Mouse (Mus musculus) E14TG2a.4 (cell line): ENCODE measurements around the gene Coro6.

Source experiments
- H3K27me3 ChIP-seq: 2 replicates; pipeline ENCODE4 v1.6.1; 2014; ENCODE audit warnings: low read length, control low read depth; ENCODE audit not compliant: insufficient read depth
- H3K36me3 ChIP-seq: 2 replicates; pipeline ENCODE4 v1.6.1; 2014; ENCODE audit warnings: low read length, control low read depth; ENCODE audit not compliant: insufficient read depth
- H3K4me1 ChIP-seq: replicated peaks from 2 replicates; pipeline ENCODE4 v1.6.1; 2014; ENCODE audit warnings: low read depth, low read length, control low read depth
- H3K4me3 ChIP-seq: replicated peaks from 2 replicates; pipeline ENCODE4 v1.5.1; 2014; ENCODE audit warnings: mild to moderate bottlenecking, low read length
- H3K9me3 ChIP-seq: 2 replicates; pipeline ENCODE4 v1.6.1; 2014; ENCODE audit warnings: low read length, control low read depth
- CTCF ChIP-seq: conservative IDR thresholded peaks from 2 replicates; pipeline ENCODE4 v1.5.1; 2014; ENCODE audit warnings: low read length
- NANOG ChIP-seq: IDR thresholded peaks from 2 replicates; pipeline ENCODE4 v1.6.1; 2014; ENCODE audit warnings: borderline replicate concordance, low read length, mixed read lengths
- POU5F1 ChIP-seq: IDR thresholded peaks from 2 replicates; pipeline ENCODE4 v1.6.1; 2014; ENCODE audit warnings: low read length, borderline replicate concordance

The Coro6 gene

DNA sequence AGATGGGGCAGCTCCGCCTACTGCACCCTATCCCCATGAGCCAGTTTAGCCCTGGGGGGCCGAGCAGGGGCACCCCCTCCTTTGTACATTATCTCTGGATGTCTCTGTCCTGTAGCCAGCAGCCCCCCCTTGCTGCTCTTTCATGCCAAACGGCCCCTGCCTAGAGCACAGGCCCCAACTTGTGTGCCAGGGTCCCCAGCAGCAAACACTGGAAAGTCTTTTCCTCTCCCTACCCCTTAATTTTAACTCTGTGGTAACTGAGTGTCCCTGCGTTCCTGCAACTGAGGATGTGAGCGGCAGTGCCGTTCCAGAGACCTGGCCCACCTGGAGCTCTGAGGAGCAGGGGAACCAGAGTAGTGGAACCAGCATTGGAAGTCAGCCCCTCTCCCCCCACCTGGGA is 44.7 kb downstream of the Coro6 start:
- Histone ChIP-seq H3K27me3 (0 out of 2 replicates have a peak, but pooled peaks cover 2% of the 10 kb centered on the region), H3K4me1 (peaks cover 77% of the 10 kb centered on the region), H3K4me3 (no peak overlapping the region), H3K36me3 (peaks cover 69% of the 10 kb centered on the region), H3K9me3 (no peaks in the 10 kb centered on the region)
- TF ChIP-seq CTCF (no peak), NANOG (no peak), POU5F1 (no peak)

DNA sequence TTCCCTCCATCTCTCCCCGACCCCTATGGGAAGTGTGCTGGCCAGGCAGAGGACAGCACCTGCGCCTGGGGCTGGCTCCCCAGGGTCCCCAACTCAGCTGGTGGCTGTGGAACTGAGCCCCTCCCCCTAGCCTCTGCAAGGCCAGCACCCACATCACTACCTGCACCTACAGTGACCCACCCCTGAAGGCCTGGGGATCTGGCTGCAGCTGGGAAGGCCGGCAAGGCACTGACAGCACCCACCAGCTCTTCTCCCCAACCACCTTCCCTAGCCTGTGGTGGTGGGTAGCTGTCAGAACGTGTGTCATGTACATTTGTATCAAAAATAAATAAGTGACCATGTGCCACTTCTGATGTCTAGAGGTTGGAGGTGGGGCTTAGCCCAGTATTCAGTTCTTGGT is 45.2 kb downstream of the Coro6 start:
- Histone ChIP-seq H3K9me3 (no peaks in the 10 kb centered on the region), H3K4me3 (no peak overlapping the region), H3K36me3 (peaks cover 64% of the 10 kb centered on the region), H3K4me1 (peaks cover 75% of the 10 kb centered on the region), H3K27me3 (peaks cover 5% of the 10 kb centered on the region; the same call in 1 of the 2 replicates)
- no peak for TF ChIP-seq CTCF
- TF ChIP-seq NANOG: no peak
- TF ChIP-seq POU5F1: no peak

GRCm38 (mm10) chr11:77508068-77509021 is 46.1 kb downstream of the Coro6 start:
- Histone ChIP-seq H3K9me3 (no peaks in the 10 kb centered on the region), H3K4me3 (peak overlapping the region; percentile 77), H3K4me1 (peaks cover 70% of the 10 kb centered on the region), H3K36me3 (peaks cover 55% of the 10 kb centered on the region), H3K27me3 (peaks cover 6% of the 10 kb centered on the region; the same call in 1 of the 2 replicates)
- TF ChIP-seq NANOG: no peak
- no peak for TF ChIP-seq POU5F1
- no peak; the same call in 1 of the 2 replicates for TF ChIP-seq CTCF

- Histone ChIP-seq H3K4me1 (peaks cover 64% of the 10 kb centered on the region), H3K27me3 (peaks cover 34% of the 10 kb centered on the region), H3K36me3 (peaks cover 25% of the 10 kb centered on the region), H3K9me3 (no peaks in the 10 kb centered on the region), H3K4me3 (no peak overlapping the region)
- TF ChIP-seq POU5F1 (no peak), NANOG (no peak), CTCF (no peak)
Observed at GRCm38 (mm10) chr11:77511336-77511735, 49.1 kb downstream of the Coro6 start.

- no peaks in the 10 kb centered on the region for H3K9me3 ChIP-seq
- peaks cover 56% of the 10 kb centered on the region for H3K4me1 ChIP-seq
- H3K27me3 ChIP-seq: peaks cover 49% of the 10 kb centered on the region
- H3K4me3 ChIP-seq: peak overlapping the region; percentile 85
- peaks cover 10% of the 10 kb centered on the region for H3K36me3 ChIP-seq
- TF ChIP-seq NANOG (no peak), CTCF (no peak), POU5F1 (no peak)
Observed at GRCm38 (mm10) chr11:77512891-77513810, 50.9 kb downstream of the Coro6 start.

DNA sequence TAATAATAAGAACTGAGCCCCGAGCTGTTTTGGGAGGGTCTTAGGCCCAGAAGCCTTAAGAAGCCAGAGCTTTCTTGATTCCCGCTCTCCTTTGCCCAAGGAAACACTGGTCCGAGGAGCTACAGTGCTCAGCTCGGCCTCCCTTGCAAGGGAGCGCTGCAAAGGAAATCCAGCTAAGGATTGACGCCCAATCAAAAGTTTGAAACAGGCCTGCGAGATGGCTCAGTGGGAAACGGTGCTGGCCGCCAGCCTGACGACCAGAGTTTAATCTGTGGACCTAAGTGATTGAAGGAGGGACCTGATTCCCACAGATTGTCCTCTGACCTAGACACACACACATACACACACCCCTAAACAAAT is 51.6 kb downstream of the Coro6 start:
- peak overlapping the region; percentile 81 for H3K4me3 ChIP-seq
- H3K4me1 ChIP-seq: peaks cover 56% of the 10 kb centered on the region
- TF ChIP-seq CTCF (no peak), NANOG (no peak), POU5F1 (no peak)
- peaks cover 10% of the 10 kb centered on the region for H3K36me3 ChIP-seq
- H3K9me3 ChIP-seq: no peaks in the 10 kb centered on the region
- peaks cover 55% of the 10 kb centered on the region for H3K27me3 ChIP-seq

DNA sequence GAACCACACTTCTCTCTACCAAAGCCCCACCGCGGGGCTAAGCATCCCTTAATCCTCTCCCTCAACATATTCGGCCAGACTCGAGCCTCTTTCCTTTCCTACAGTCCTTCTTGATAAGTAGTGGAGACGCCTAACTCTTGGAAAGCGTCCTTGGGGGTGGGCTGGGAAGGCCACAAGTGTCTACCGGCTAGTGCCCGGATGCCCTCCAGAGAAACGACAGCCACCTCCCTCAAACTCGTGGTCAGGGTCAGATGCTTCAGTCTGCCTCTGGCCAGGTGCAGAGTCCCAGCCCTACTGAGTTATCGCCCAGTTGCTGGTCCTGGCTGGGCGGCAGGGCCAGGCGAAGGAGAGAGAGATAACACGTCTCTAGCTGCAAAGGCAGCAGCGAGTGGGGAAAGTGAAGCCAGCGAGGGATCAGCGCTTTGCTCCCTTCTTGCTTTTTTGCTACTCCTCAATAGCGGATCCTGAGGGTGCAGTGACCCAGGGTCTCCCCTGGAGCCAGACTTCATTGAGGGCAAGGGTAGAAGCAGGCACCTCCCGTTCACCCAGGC is 52.1 kb downstream of the Coro6 start:
- Histone ChIP-seq H3K36me3 (peaks cover 10% of the 10 kb centered on the region), H3K27me3 (peaks cover 61% of the 10 kb centered on the region), H3K4me3 (peak overlapping the region; percentile 81), H3K4me1 (peaks cover 52% of the 10 kb centered on the region), H3K9me3 (no peaks in the 10 kb centered on the region)
- TF ChIP-seq POU5F1 (no peak), CTCF (no peak), NANOG (no peak)
